Mouse (Mus musculus) small intestine, adult 2 months (tissue): ENCODE measurements around the gene Gcdh. TPM values are rescaled to one million over a fixed set of nuclear protein-coding genes. Genes with fewer than 3 reads are reported as not detected.

Experiments
- H3K27ac ChIP-seq: fragments of 200-500 bp; 2 replicates; pipeline ENCODE4 v1.5.1; 2012; ENCODE audit warnings: low read depth, low read length, control low read depth, inconsistent platforms; ENCODE audit not compliant: insufficient read depth
- H3K27me3 ChIP-seq: fragments of 200-500 bp; 2 replicates; pipeline ENCODE4 v1.6.1; 2012; ENCODE audit warnings: mild to moderate bottlenecking, moderate library complexity, low read length, inconsistent platforms; ENCODE audit not compliant: control insufficient read depth, insufficient read depth
- H3K36me3 ChIP-seq: fragments of 200-500 bp; 2 replicates; pipeline ENCODE4 v1.6.1; 2012; ENCODE audit warnings: mild to moderate bottlenecking, low read length, control low read depth, inconsistent platforms; ENCODE audit not compliant: control insufficient read depth, insufficient read depth
- H3K4me1 ChIP-seq: fragments of 200-500 bp; 2 replicates; pipeline ENCODE4 v1.6.1; 2012; ENCODE audit warnings: low read length, inconsistent platforms, mixed read lengths; ENCODE audit not compliant: control insufficient read depth, insufficient read depth, insufficient read length
- H3K4me3 ChIP-seq: fragments of 200-500 bp; 2 replicates; pipeline ENCODE4 v1.5.1; 2012; ENCODE audit warnings: low read depth, mild to moderate bottlenecking, control low read depth, inconsistent platforms, low read length, moderate library complexity
- CTCF ChIP-seq: fragments of 200-500 bp; IDR thresholded peaks from 2 replicates; pipeline ENCODE4 v1.5.1; 2012; ENCODE audit warnings: low read depth, mild to moderate bottlenecking, control low read depth, inconsistent platforms, low read length, moderate library complexity, mixed read lengths; ENCODE audit not compliant: insufficient replicate concordance, insufficient read length; ENCODE audit errors: extremely low read depth
- POLR2A ChIP-seq: fragments of 200-500 bp; IDR thresholded peaks from 2 replicates; pipeline ENCODE4 v1.6.1; 2012; ENCODE audit warnings: low read depth, mild to moderate bottlenecking, control low read depth, inconsistent platforms, low read length, moderate library complexity
- WGBS: fragments of 180-500 bp; shearing (Covaris S2); methylation state at CpG from one replicate; pipeline ENCODE4 v1.1.7; 2018; 5-methylcytosine and 5-hydroxymethylcytosine counted together
- polyA plus RNA-seq: library from polyadenylated mRNA; depleted of rRNA; stranded (reverse); fragments of >200 nt; gene quantifications from 2 replicates; pipeline ENCODE4 v1.2.3, GENCODE M21; 2012; rRNA removed

Gene Gcdh
- polyA plus RNA-seq, 1 experiment: 53.2 TPM

DNA sequence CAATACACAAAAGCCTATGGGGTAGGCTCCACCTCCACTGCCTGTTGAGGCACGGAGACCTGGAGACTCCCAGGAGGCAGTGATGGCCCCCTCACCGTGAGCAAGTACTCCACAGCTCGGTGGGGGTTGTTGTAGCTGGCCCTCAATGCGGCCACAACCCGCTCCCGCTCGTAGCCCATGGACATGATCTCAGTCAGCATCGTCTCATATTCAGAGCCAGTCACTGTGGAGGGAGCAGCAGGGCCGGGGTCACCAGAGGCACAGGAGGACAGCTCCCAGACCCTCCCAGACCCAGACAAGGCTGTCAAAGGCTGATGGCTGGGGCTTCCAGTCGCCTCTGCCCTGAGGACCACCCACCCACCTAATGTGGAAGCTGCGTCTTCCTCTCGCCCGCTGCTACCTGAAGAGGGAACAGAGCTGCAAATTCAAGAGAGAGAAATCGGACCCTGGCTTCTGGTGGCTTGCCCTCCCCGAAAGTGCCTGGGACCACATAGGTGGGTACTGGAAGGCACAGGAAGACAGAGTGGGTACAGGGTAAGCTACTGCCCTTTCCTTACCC lies 55.7 kb downstream of the Gcdh start:
- Histone ChIP-seq H3K4me3 (no peak overlapping the region), H3K36me3 (peaks cover 62% of the 10 kb centered on the region), H3K27me3 (no peaks in the 10 kb centered on the region), H3K27ac (no peak overlapping the region), H3K4me1 (no peaks in the 10 kb centered on the region; the same call in 1 of the 2 replicates)
- TF ChIP-seq POLR2A (no peak), CTCF (no peak)
- WGBS: 92% methylated on average over 15 of the region's 15 CpGs

DNA sequence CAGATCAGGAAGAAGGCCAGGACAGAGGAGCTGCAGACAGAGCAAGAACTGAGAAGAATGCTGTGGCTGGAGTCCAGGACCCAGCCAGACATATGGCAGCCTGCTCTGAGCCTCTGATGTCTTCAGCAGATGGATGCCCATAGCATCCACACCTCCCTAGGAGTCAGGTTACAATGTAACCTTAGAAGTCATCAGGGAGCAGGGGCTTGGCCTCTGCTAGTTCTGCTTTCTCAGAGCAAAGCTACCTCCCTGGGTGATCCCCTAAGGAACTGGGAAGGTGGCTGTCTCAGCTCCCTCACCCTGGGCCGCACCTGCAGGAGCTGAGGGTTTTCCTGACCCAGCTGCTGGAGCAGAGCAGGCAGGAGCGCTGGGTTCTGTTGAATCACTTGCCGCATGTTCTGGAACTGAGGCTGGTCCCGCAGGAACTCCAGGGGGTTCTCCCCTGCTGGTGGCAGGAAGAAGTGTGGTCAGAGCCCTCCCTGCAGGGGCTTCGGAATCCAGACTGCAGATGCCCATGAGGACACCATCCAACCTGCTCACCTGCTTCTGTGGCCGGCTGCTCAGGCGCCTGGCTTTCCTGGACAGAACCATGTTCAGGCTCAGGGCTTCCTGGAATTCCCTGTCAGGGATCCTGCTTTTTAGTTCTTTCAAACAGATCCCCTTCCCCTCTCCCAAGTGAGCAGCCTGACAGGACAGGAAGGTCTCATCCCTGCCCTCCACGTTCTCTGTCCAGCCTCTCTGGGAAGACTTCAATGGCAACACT lies 56.4 kb downstream of the Gcdh start:
- H3K4me3 ChIP-seq: no peak overlapping the region
- no peaks in the 10 kb centered on the region; the same call in 1 of the 2 replicates for H3K4me1 ChIP-seq
- no peaks in the 10 kb centered on the region for H3K27me3 ChIP-seq
- peaks cover 56% of the 10 kb centered on the region for H3K36me3 ChIP-seq
- TF ChIP-seq POLR2A (no peak), CTCF (no peak)
- 78% methylated on average over 8 of the region's 8 CpGs for WGBS
- H3K27ac ChIP-seq: no peak overlapping the region

Other genes with a start within 250 kb of the Gcdh start
- 37.0 and 72.7 TPM in 2 replicates for gene Ier2, start 231.1 kb downstream of the Gcdh start, polyA plus RNA-seq
- gene Trmt1, start 207.6 kb downstream of the Gcdh start, polyA plus RNA-seq: 38.3 and 55.2 TPM in 2 replicates
- gene Nacc1, start 206.1 kb downstream of the Gcdh start, polyA plus RNA-seq: 57.2 and 104 TPM in 2 replicates
- 4.2 and 8.2 TPM in 2 replicates for gene Lyl1, start 192.5 kb downstream of the Gcdh start, polyA plus RNA-seq
- gene G430095P16Rik, start 170.9 kb downstream of the Gcdh start, polyA plus RNA-seq: 0.30 TPM in 2 replicates
- 22.3 and 26.1 TPM in 2 replicates for gene Nfix, start 93.6 kb downstream of the Gcdh start, polyA plus RNA-seq
- 0.98 and 2.1 TPM in 2 replicates for gene Dand5, start 71.1 kb downstream of the Gcdh start, polyA plus RNA-seq
- gene Gadd45gip1, start 62.4 kb downstream of the Gcdh start, polyA plus RNA-seq: 50.5 and 64.1 TPM in 2 replicates
- 26.4 and 47.5 TPM in 2 replicates for gene Rad23a, start 53.3 kb downstream of the Gcdh start, polyA plus RNA-seq
- gene Calr, start 47.0 kb downstream of the Gcdh start, polyA plus RNA-seq: 82.6 and 120 TPM in 2 replicates
- 20.2 and 29.1 TPM in 2 replicates for gene Farsa, start 36.9 kb downstream of the Gcdh start, polyA plus RNA-seq
- gene Syce2, start 21.8 kb downstream of the Gcdh start, polyA plus RNA-seq: 0.60 and 2.1 TPM in 2 replicates
- gene Klf1, start 8.0 kb upstream of the Gcdh start, polyA plus RNA-seq: 0.30 and 0.38 TPM in 2 replicates
- gene Dnase2a, start 14.6 kb upstream of the Gcdh start, polyA plus RNA-seq: 4.1 and 5.9 TPM in 2 replicates
- gene Mast1, start 43.4 kb upstream of the Gcdh start, polyA plus RNA-seq: 0.50 and 0.71 TPM in 2 replicates
- gene Rtbdn, start 53.1 kb upstream of the Gcdh start, polyA plus RNA-seq: 0.15 TPM in 1 of 2 replicates, not detected in the other
- gene Gm49661, start 75.5 kb upstream of the Gcdh start, polyA plus RNA-seq: 3.2 TPM in 1 of 2 replicates, not detected in the other
- gene Prdx2, start 75.7 kb upstream of the Gcdh start, polyA plus RNA-seq: 70.6 and 141 TPM in 2 replicates
- gene Rnaseh2a, start 75.8 kb upstream of the Gcdh start, polyA plus RNA-seq: 14.5 and 29.1 TPM in 2 replicates
- 122 and 329 TPM in 2 replicates for gene Junb, start 84.8 kb upstream of the Gcdh start, polyA plus RNA-seq
- gene Hook2, start 96.7 kb upstream of the Gcdh start, polyA plus RNA-seq: 26.3 and 56.9 TPM in 2 replicates
- gene Best2, start 120.6 kb upstream of the Gcdh start, polyA plus RNA-seq: 0.33 TPM in 1 of 2 replicates, not detected in the other
- gene Asna1, start 131.4 kb upstream of the Gcdh start, polyA plus RNA-seq: 71.8 and 128 TPM in 2 replicates
- gene Trir, start 132.9 kb upstream of the Gcdh start, polyA plus RNA-seq: 82.6 and 135 TPM in 2 replicates
- 19.8 and 32.0 TPM in 2 replicates for gene Tnpo2, start 143.0 kb upstream of the Gcdh start, polyA plus RNA-seq
- 36.4 and 52.5 TPM in 2 replicates for gene Fbxw9, start 166.1 kb upstream of the Gcdh start, polyA plus RNA-seq
- gene Gm5741, start 174.1 kb upstream of the Gcdh start, polyA plus RNA-seq: 1.4 TPM in 1 of 2 replicates, not detected in the other
- gene Dhps, start 177.8 kb upstream of the Gcdh start, polyA plus RNA-seq: 34.8 and 47.2 TPM in 2 replicates
- gene Wdr83os, start 186.8 kb upstream of the Gcdh start, polyA plus RNA-seq: 66.0 and 79.1 TPM in 2 replicates
- gene Wdr83, start 187.4 kb upstream of the Gcdh start, polyA plus RNA-seq: 13.4 and 26.8 TPM in 2 replicates
- gene Man2b1, start 189.3 kb upstream of the Gcdh start, polyA plus RNA-seq: 28.8 and 38.1 TPM in 2 replicates
- 0.11 and 0.96 TPM in 2 replicates for gene Zfp791, start 229.2 kb upstream of the Gcdh start, polyA plus RNA-seq